Mouse (Mus musculus) CH12.LX (cell line): ENCODE measurements at regions not wholly inside any gene's neighbourhood (a gene's known extent, or its start where the extent isn't known, plus 50 kb on each side); places are given as distances from the start of the nearest gene placed in this dataset.

Experiments
- DNase-seq: peaks from one replicate; pipeline ENCODE4 v3.0.0-alpha.2; 2013; ENCODE audit errors: extremely low read depth
- H3K27ac ChIP-seq: 2 replicates; pipeline ENCODE4 v1.5.1; 2012; ENCODE audit warnings: low read depth, mild to moderate bottlenecking, control low read depth, moderate library complexity; ENCODE audit not compliant: insufficient read depth
- H3K27me3 ChIP-seq: replicated peaks from 2 replicates; pipeline ENCODE3; 2012; ENCODE audit warnings: inconsistent platforms
- H3K36me3 ChIP-seq, 2 experiments: replicated peaks in 1 of 2; 2 replicates each; pipeline versions ENCODE3 to v1.6.1; 2012; ENCODE audit warnings: inconsistent platforms in 1 of 2, low read length in 1 of 2, mild to moderate bottlenecking in 1 of 2, mixed read lengths in 1 of 2, moderate library complexity in 1 of 2; ENCODE audit not compliant: control insufficient read depth in 1 of 2, insufficient read depth in 1 of 2
- H3K4me1 ChIP-seq, 2 experiments: 2 replicates each; pipeline ENCODE4 v1.6.1; 2012; ENCODE audit warnings: inconsistent platforms in 1 of 2, moderate library complexity in 1 of 2; ENCODE audit not compliant: insufficient read depth in 2 of 2, control insufficient read depth in 1 of 2
- H3K4me2 ChIP-seq: 2 replicates; pipeline ENCODE4 v1.6.1; 2012; ENCODE audit warnings: low read depth, mild to moderate bottlenecking, control low read depth; ENCODE audit not compliant: poor library complexity, insufficient read depth, severe bottlenecking
- H3K4me3 ChIP-seq, 3 experiments: fragments of 150-350 bp in 1 of 3; sonication (generic) in 1 of 3; replicated peaks in 1 of 3; 2 replicates each; pipeline versions ENCODE3 to v1.5.1; 2011 to 2012; ENCODE audit warnings: low read depth in 2 of 3, low read length in 2 of 3, mild to moderate bottlenecking in 2 of 3, moderate library complexity in 2 of 3, control low read depth in 1 of 3, improper control_type of control experiment in 1 of 3, inconsistent platforms in 1 of 3, mixed read lengths in 1 of 3; ENCODE audit not compliant: poor library complexity in 1 of 3
- H3K79me2 ChIP-seq: replicated peaks from 2 replicates; pipeline ENCODE4 v1.6.1; 2012; ENCODE audit warnings: mild to moderate bottlenecking, moderate library complexity; ENCODE audit not compliant: control insufficient read depth, poor library complexity, insufficient read depth, severe bottlenecking; ENCODE audit errors: extremely low read depth
- H3K9ac ChIP-seq: 2 replicates; pipeline ENCODE4 v1.6.1; 2012; ENCODE audit warnings: low read depth, mild to moderate bottlenecking, control low read depth, moderate library complexity; ENCODE audit not compliant: insufficient read depth
- H3K9me3 ChIP-seq: replicated peaks from 2 replicates; pipeline ENCODE3; 2012; ENCODE audit warnings: low read length, inconsistent platforms, mixed read lengths
- BHLHE40 ChIP-seq: IDR thresholded peaks from 2 replicates; pipeline ENCODE4 v1.6.1; 2011; ENCODE audit warnings: mild to moderate bottlenecking, low read depth, low read length, improper control_type of control experiment
- CHD1 ChIP-seq: IDR thresholded peaks from 2 replicates; pipeline ENCODE4 v1.6.1; 2012; ENCODE audit warnings: low read depth, low read length, improper control_type of control experiment, inconsistent platforms
- CHD2 ChIP-seq: IDR thresholded peaks from 2 replicates; pipeline ENCODE4 v1.6.1; 2011; ENCODE audit warnings: low read length, improper control_type of control experiment
- CTCF ChIP-seq, 2 experiments: IDR thresholded peaks in 1 of 2; conservative IDR thresholded peaks in 1 of 2; 2 replicates each; pipeline ENCODE4 v1.5.1; 2011 to 2012; ENCODE audit warnings: low read depth in 2 of 2, low read length in 2 of 2, improper control_type of control experiment in 1 of 2, inconsistent platforms in 1 of 2, mild to moderate bottlenecking in 1 of 2, moderate library complexity in 1 of 2
- EP300 ChIP-seq: IDR thresholded peaks from 2 replicates; pipeline ENCODE4 v1.6.1; 2011; ENCODE audit warnings: low read length, improper control_type of control experiment
- GABPA ChIP-seq: IDR thresholded peaks from 2 replicates; pipeline ENCODE4 v1.6.1; 2012; ENCODE audit warnings: low read depth, low read length, improper control_type of control experiment, inconsistent platforms; ENCODE audit not compliant: insufficient replicate concordance
- JUND ChIP-seq: conservative IDR thresholded peaks from 2 replicates; pipeline ENCODE4 v1.6.1; 2011; ENCODE audit warnings: low read depth, low read length, improper control_type of control experiment
- MAZ ChIP-seq: IDR thresholded peaks from 2 replicates; pipeline ENCODE4 v1.6.1; 2012; ENCODE audit warnings: low read depth, mild to moderate bottlenecking, inconsistent platforms, low read length, improper control_type of control experiment, moderate library complexity
- MEF2A ChIP-seq: IDR thresholded peaks from 2 replicates; pipeline ENCODE4 v1.6.1; 2014; ENCODE audit warnings: low read depth, mild to moderate bottlenecking, inconsistent platforms, low read length, improper control_type of control experiment, borderline replicate concordance
- NRF1 ChIP-seq: IDR thresholded peaks from 2 replicates; pipeline ENCODE4 v1.6.1; 2014; ENCODE audit warnings: low read depth, mild to moderate bottlenecking, inconsistent platforms, low read length, improper control_type of control experiment, moderate library complexity
- POLR2A ChIP-seq: IDR thresholded peaks from 2 replicates; pipeline ENCODE4 v1.6.1; 2011; ENCODE audit warnings: low read depth, mild to moderate bottlenecking, improper control_type of control experiment, low read length
- POLR2AphosphoS2 ChIP-seq: IDR thresholded peaks from 2 replicates; pipeline ENCODE4 v1.6.1; 2011; ENCODE audit warnings: low read depth, low read length, improper control_type of control experiment
- SIN3A ChIP-seq: IDR thresholded peaks from 2 replicates; pipeline ENCODE4 v1.6.1; 2012; ENCODE audit warnings: low read length, improper control_type of control experiment, inconsistent platforms
- SMC3 ChIP-seq: IDR thresholded peaks from 2 replicates; pipeline ENCODE4 v1.6.1; 2011; ENCODE audit warnings: low read depth, low read length, improper control_type of control experiment
- TBP ChIP-seq: conservative IDR thresholded peaks from 2 replicates; pipeline ENCODE4 v1.6.1; 2011; ENCODE audit warnings: low read depth, low read length, improper control_type of control experiment
- TCF12 ChIP-seq: IDR thresholded peaks from 2 replicates; pipeline ENCODE4 v1.6.1; 2014; ENCODE audit warnings: low read depth, mild to moderate bottlenecking, inconsistent platforms, low read length, improper control_type of control experiment
- USF1 ChIP-seq: IDR thresholded peaks from 2 replicates; pipeline ENCODE4 v1.6.1; 2014; ENCODE audit warnings: low read depth, mild to moderate bottlenecking, inconsistent platforms, low read length, improper control_type of control experiment
- ZKSCAN1 ChIP-seq: IDR thresholded peaks from 2 replicates; pipeline ENCODE4 v1.6.1; 2012; ENCODE audit warnings: low read depth, inconsistent platforms, low read length, improper control_type of control experiment, borderline replicate concordance
- ZNF384 ChIP-seq: IDR thresholded peaks from 2 replicates; pipeline ENCODE4 v1.6.1; 2012; ENCODE audit warnings: low read depth, low read length, improper control_type of control experiment, inconsistent platforms
- dilution Hi-C: fragments of 300-500 bp; cut with MboI; formaldehyde crosslinking; loops from 2 replicates; pipeline ENCODE4 v1.14.3; 2020; ENCODE audit warnings: low sequenced_read_pairs; ENCODE audit not compliant: extremely low pct_unique_long_range_greater_than_20kb, extremely low pct_ligation_motif_present
- in situ Hi-C: fragments of 300-500 bp; cut with MboI; formaldehyde crosslinking; loops from 3 replicates; pipeline ENCODE4 v1.14.3; 2019; ENCODE audit warnings: low sequenced_read_pairs, low pct_ligation_motif_present, low pct_unique_long_range_greater_than_20kb, mixed read lengths

DNA sequence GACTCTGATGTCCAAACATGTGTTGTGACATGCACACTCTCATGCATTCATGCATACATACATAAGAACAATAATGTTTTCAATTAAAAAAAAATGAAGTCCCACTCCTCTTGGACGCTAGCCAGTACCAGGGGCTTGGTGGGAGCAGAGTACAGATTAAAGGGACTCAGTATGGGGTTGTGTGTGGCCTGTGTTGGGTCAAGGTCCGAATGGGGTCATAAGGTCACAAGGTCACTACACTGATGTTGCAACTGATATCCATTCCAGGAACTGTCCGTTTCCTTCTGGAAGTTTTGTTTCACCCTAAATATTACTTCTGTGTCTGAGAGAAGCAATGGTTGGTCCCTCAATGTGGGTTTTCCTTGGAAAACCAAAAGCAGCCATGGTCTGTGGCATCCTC is 152.0 kb downstream of the Gm19410 start:
- Histone ChIP-seq H3K79me2 (no peaks in the 10 kb centered on the region), H3K4me1 (no peaks in the 10 kb centered on the region; a peak in 1 of 4 replicates), H3K4me3 (no peak overlapping the region), H3K27me3 (no peaks in the 10 kb centered on the region), H3K9ac (no peak overlapping the region), H3K4me2 (no peak overlapping the region), H3K36me3 (no peaks in the 10 kb centered on the region), H3K27ac (no peak overlapping the region), H3K9me3 (no peaks in the 10 kb centered on the region)
- TF ChIP-seq MEF2A, result no peak
- no peak for TF ChIP-seq SMC3
- no peak for TF ChIP-seq NRF1
- TF ChIP-seq POLR2A, result no peak
- TF ChIP-seq CHD1, result no peak
- no peak for TF ChIP-seq ZKSCAN1
- no peak for TF ChIP-seq MAZ
- no peak for TF ChIP-seq GABPA
- no peak for TF ChIP-seq TCF12
- TF ChIP-seq SIN3A, result no peak
- TF ChIP-seq ZNF384, result no peak
- TF ChIP-seq BHLHE40, result no peak
- TF ChIP-seq TBP, result no peak
- no peak for TF ChIP-seq CTCF (conservative IDR thresholded peaks at IDR 0.05 in 1 of 2, IDR thresholded peaks at IDR 0.05 in 1 of 2; ENCODE audit: low read depth in 2 of 2, low read length in 2 of 2)
- no peak for TF ChIP-seq JUND
- TF ChIP-seq POLR2AphosphoS2, result no peak
- no peak for TF ChIP-seq EP300
- TF ChIP-seq USF1, result no peak
- DNase-seq, result no peak
- dilution Hi-C loops (no loop called here), in situ Hi-C loops (no loop called here)

DNA sequence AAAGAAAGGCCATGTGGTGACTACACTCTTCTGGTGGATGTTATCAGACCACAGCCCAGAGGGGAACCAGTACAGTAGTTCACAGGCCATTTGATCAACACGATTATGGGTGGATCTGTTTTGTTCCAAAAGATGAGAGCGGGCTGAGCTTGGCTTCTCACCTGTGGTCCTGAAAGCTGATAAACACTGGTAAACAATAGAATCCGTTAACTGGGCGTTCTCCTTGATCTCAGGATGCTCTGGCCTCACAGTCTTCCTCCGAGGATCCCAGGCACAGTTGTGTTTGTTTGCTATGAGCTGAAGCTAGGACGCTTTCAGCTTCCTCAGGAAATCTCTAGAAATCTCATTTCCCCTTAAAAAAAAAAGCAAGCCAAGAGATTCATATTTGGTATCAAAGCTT is 153.9 kb downstream of the Gm19410 start:
- no peak for TF ChIP-seq CHD2
- H3K36me3 ChIP-seq, result no peaks in the 10 kb centered on the region
- no peak overlapping the region for H3K9ac ChIP-seq
- H3K27ac ChIP-seq, result no peak overlapping the region
- in situ Hi-C loops (no loop called here), dilution Hi-C loops (no loop called here)
- no peak overlapping the region for H3K4me3 ChIP-seq
- H3K9me3 ChIP-seq, result no peaks in the 10 kb centered on the region
- no peak for DNase-seq
- no peaks in the 10 kb centered on the region for H3K4me1 ChIP-seq
- H3K4me2 ChIP-seq, result no peak overlapping the region
- no peaks in the 10 kb centered on the region for H3K27me3 ChIP-seq
- H3K79me2 ChIP-seq, result no peaks in the 10 kb centered on the region
